Mouse (Mus musculus) lung, postnatal 4 days (tissue): ENCODE data around the gene Tarbp1.
A peak's percentile ranks its signal among the peaks of the same experiment; 100 is the strongest.
"Not testable (repeated sequence)": the region's sequence is repeated elsewhere in the genome, so short reads cannot be mapped to it uniquely, and the experiment has no call there.

ENCODE experiments used
- DNase-seq, 2 experiments: peaks; one replicate each; pipeline ENCODE4 v3.0.0; 2021

Gene Tarbp1

DNA sequence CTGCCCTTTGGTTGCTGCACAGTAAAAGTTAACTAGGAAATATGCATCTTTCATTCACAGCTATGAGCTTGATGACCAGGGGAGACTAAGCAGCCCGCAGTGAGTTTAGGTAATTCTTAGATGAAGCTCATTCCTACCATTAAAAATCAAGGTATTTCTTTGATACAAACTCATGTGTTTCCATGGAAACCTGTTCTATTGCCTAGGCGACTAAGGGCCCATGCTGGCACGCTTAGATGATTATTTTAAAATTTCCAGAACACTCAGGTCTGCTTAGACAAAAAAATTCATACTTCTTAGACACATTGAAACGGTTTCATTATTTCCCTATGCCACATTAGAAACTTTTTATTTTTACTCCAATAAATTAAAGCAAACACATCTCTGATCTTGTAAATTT lies 69.8 kb downstream of the Tarbp1 start:
- DNase-seq, result no peak

DNA sequence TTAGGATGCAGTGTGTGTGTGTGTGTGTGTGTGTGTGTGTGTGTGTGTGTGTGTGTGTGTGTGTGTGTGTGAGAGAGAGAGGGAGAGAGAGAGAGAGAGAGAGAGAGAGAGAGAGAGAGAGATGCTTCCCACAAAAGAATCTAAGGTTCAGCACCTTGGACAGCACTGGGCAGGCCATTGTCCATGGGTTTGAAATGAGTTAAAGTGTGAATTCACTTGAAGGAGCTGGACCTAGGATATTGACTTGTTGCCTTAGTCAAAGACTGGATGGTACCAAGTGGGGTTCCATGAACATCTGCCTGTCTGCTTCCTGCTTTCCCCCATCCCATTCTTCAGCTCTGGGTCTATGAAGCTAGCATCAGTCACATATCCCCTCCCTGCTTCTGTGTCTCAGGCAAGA lies 70.3 kb downstream of the Tarbp1 start:
- not testable (repeated sequence) for DNase-seq

DNA sequence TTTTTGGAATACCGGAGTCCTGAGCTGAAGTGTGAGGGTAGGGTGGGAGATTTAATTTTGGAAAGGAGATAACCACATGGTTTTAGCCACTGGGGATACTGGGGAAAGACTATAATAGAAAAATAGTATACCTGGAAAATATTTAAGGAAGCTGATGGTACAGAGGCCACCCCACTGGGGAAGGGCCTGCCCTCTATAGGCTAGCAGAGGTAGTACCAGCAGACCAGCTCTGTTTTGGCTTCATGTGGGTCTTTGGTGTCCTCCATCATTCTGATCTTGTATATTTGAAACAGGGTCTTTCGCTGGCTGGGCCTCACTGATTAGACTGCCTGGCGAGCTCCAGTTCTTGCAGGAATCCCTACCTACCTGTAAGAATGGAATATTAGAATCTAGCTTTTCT lies 76.5 kb downstream of the Tarbp1 start:
- DNase-seq, result no peak

DNA sequence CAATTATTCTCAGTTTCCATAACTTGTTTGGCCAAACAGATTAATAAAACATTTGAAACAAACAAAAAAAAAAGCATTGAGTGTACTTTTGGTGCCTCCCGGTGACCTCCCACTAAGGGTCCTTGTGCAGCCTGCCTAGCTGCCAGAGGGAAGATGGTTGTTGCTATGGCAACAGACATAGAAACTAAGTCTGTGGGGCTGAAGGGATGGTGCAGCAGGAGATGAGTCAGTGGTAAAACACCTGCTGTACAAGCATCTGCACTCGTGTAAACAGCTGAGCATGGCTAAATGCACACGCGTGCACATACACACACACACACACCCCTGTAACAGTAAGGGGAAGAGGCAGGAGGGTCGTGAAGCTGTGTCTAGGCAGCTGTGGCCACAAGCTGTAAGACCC lies 78.9 kb downstream of the Tarbp1 start:
- DNase-seq, result no peak

DNA sequence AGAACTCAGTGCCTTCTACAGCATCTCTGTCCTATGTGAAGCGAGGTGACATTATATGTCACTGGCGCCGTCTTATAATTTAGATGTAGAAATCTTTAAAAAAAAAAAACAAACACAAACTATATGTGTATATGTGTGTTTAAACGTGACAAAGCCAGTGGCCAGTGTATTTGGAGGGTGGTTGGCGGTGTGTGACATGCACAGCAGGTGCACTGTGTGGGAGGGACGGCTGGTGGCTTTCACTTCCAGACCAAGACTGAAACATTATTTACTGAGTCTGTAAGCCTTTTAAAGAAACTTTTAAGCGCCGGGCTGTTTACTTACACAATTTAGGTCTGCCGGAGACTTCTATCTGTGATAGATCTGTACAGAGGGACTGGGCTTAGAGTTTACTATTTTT lies 79.5 kb downstream of the Tarbp1 start:
- DNase-seq, result no peak

DNA sequence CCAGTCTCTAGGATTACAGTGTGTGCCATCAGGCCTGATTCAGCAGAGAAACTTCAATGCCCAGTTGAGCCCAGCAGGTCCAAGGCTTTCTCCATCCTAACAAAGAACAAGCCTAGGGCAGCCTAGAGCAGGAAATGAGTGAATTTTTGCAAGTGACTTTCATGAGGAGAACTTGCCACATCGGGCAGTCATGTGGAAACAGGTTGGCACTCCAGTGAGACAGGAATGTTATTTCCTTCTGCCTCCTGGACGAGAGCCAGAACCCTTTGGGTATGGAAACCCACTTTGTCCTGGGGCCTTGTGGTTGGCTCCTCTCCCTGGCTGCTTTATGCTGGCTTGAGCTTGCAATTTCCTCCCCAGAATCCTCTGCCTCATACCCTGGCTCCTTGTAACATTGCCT lies 83.3 kb downstream of the Tarbp1 start:
- DNase-seq, result peak; percentile 26 to 29

DNA sequence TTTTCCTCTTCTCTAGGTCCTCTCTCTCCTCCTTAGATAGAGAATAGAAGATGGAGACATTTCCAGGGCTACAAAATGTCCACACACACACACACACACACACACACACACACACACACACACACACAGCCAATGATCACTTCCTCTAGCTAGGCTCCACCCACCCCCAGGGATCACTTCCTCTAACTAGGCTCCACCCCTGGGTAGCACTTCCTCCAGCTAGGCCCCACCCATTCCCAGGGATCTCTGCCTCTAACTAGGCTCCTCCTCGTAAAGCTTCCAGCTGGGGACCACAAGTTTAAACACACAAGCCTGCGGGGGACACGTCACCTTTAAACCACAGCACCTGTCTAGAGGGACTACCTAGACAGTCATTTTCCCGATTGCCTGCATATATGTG lies 87.3 kb downstream of the Tarbp1 start:
- no peak for DNase-seq

DNA sequence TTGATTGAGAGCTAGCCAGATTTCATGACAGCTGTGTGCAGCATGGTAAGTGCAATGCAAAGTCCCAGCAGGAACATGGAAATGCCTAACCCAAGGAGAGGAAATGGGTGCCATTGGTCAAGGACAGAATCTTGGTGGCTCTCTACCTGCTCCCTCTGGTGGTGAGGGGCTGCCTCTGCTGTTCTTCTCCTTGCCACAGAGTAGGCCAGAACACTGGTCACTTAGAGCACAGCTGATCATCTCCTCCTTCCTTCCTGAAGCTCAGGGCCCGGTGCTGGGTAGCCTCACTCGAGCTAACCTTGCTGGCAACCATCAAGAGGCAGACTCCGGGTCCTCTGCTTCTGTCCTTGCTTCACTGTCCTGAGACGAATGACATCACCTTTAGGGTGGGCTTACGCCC lies 92.1 kb downstream of the Tarbp1 start:
- peak; percentile 25 to 26 for DNase-seq

DNA sequence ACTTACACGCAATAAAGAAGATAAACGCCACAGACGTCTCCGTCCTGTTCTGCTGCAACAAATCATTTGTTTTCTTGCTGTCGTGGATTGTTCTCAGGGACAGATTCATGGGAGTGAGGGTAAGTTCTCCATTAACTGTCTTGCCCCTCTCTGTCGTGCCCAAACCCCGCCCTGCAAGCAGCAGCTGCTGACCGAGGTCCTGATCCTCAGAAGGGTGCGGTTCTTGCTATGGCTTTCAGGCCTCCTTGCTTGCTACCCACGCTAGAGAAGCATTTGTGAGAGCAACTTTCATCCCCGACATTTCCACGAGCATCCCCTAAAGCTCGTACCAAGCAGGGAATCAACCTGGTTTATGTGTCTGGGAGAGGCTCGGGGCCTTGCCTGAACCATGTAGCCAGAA lies 92.6 kb downstream of the Tarbp1 start:
- DNase-seq, result peak in 1 of 2 experiments; percentile 13

DNA sequence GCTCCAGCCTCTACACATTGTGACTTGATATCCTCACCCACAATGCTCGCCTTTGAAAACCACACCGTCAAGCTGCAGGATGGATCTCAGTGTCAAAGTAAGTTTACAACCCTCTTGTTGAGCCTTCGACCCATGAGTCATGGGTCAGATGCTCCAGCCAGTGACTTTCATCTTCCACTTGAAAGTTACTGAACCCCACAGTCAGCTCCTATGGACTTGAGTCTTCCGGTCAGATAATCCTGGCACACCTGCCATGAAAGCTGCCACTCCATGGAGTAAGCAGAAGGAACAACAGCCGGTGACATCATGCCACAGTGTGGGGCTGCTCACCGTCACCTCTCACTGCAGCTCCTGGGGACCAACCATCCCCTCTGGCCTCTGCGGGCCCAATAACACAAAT lies 93.6 kb downstream of the Tarbp1 start:
- DNase-seq, result peak in 1 of 2 experiments; percentile 9

DNA sequence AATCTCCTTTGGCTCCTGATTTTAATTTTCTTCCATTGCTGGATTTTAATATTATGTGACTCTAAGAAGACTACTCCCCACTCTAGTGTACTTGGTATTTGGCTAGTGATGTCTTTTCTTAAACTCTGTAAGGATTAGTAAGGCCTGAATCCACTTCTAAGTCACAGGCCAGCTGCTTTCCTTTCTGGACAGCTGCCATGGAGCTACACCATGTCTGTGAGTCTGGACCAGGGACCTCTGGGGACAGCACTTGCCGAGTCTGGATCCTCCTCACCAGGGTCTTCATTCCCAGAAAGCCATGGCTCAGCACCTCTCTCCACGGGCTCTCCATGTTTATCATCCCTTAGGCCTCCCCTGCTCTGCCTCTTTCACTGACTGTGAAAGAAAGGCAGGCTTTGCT lies 94.7 kb downstream of the Tarbp1 start:
- no peak for DNase-seq

DNA sequence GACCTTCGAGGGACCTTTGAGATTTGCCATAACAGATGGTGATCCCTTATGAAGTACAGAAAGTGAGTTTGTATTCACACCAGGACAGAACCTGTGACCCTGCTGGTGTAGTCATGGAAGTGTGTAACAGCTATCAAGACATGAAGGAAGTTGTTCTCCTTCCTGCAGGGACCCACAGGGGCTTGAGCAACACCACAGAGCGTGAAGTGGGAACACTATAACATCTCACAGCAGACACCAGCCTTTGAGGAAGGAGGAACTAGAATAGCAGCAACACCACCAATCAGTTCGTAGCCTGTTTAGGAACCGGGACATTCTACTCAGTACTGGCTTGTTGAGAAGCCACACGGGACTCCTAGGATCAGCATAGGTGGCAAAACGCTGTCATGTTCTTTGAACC lies 95.3 kb downstream of the Tarbp1 start:
- DNase-seq, result no peak
